Comparison of ENCODE assay signal across 16 mouse cellular contexts in genomic region chr16:21483803-21484202, GRCm38 (mm10).
"Had no signal": no experiment of that assay in that cellular context is flagged by ENCODE, and none has a peak within 500 bp of the region (broad histone marks: within the 10 kb centered on the region; RNA-seq: fewer than 3 reads in every experiment).

No protein-coding gene starts in this region.

- DNase-seq: lung, postnatal 14 days; lung, postnatal 36 days; right cerebral cortex, postnatal 14 days; thymus, adult 2 months; thymus, postnatal 25 days; thymus, postnatal 4 days had no signal

- H3K36me3 ChIP-seq: stomach, embryonic 15.5 days had no signal

- H3K9me3 ChIP-seq: lung, embryonic 15.5 days; megakaryocyte, embryonic 14.5 days; midbrain, embryonic 13.5 days; midbrain, embryonic 15.5 days; neural tube, embryonic 12.5 days; stomach, embryonic 15.5 days had no signal

- H3K9ac ChIP-seq: lung, embryonic 15.5 days; midbrain, embryonic 13.5 days; midbrain, embryonic 15.5 days; neural tube, embryonic 12.5 days; stomach, embryonic 15.5 days had no signal

- ATAC-seq: lung, postnatal 0 days; midbrain, embryonic 13.5 days; midbrain, embryonic 15.5 days had no signal

- H3K4me2 ChIP-seq: lung, embryonic 15.5 days; midbrain, embryonic 11.5 days; midbrain, embryonic 13.5 days; midbrain, embryonic 15.5 days; neural tube, embryonic 12.5 days; stomach, embryonic 15.5 days had no signal

- H3K27me3 ChIP-seq: lung, embryonic 15.5 days; megakaryocyte, embryonic 14.5 days; midbrain, embryonic 13.5 days; midbrain, embryonic 15.5 days; neural tube, embryonic 12.5 days; stomach, embryonic 15.5 days had no signal

- H3K4me1 ChIP-seq: lung, embryonic 15.5 days; midbrain, embryonic 13.5 days; midbrain, embryonic 15.5 days; neural tube, embryonic 12.5 days; stomach, embryonic 15.5 days had no signal

- H3K27ac ChIP-seq: lung, embryonic 15.5 days; macrophage; midbrain, embryonic 13.5 days; midbrain, embryonic 15.5 days; neural tube, embryonic 12.5 days; stomach, embryonic 15.5 days; stomach, postnatal 0 days had no signal

- H3K4me3 ChIP-seq: lung, embryonic 15.5 days; megakaryocyte, embryonic 14.5 days; midbrain, embryonic 13.5 days; midbrain, embryonic 15.5 days; neural tube, embryonic 12.5 days; stomach, embryonic 15.5 days had no signal
